Comparison of ENCODE assay signal across 27 mouse cellular contexts in the genomic region with DNA sequence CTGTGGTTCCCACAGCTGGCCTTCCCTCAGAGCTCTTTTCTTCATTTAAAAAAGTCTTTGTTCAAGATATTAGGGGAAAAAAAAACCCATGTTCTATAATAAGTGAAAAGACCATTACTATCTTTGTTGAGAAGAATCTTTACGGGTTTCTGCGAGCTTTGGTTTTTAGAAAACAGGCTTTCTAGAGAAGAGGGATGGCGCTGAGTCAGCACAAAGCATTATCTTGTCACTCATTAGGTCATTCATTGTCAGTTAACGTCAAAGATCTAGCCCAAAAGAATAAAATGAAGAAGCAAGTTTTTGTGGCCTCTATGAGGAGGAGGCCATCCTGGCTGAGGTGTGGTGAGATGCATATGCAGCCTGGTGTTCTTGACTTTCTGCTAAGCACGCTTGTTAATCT.
"Had no signal": no experiment of that assay in that cellular context is flagged by ENCODE, and none has a peak within 500 bp of the region (broad histone marks: within the 10 kb centered on the region; RNA-seq: fewer than 3 reads in every experiment).

No protein-coding gene starts in this region.

- H3K27ac ChIP-seq: gastrocnemius, adult 2 months; heart, embryonic 13.5 days; heart, embryonic 15.5 days; hindbrain, embryonic 13.5 days; hindbrain, embryonic 15.5 days; hindbrain, postnatal 0 days; kidney, embryonic 15.5 days; kidney, postnatal 0 days; limb, embryonic 13.5 days; limb, embryonic 15.5 days; liver, embryonic 13.5 days; liver, embryonic 15.5 days had no signal

- H3K36me3 ChIP-seq: heart, embryonic 15.5 days; hindbrain, embryonic 13.5 days; hindbrain, embryonic 15.5 days; kidney, embryonic 15.5 days; limb, embryonic 13.5 days; limb, embryonic 15.5 days had no signal

- H3K4me3 ChIP-seq: gastrocnemius, adult 2 months; heart, embryonic 13.5 days; heart, embryonic 15.5 days; hindbrain, embryonic 13.5 days; hindbrain, embryonic 15.5 days; kidney, embryonic 15.5 days; limb, embryonic 13.5 days; limb, embryonic 15.5 days; liver, embryonic 13.5 days; liver, embryonic 15.5 days had no signal

- H3K9me3 ChIP-seq: heart, embryonic 13.5 days; heart, embryonic 15.5 days; hindbrain, embryonic 13.5 days; hindbrain, embryonic 15.5 days; kidney, embryonic 15.5 days; limb, embryonic 13.5 days; limb, embryonic 15.5 days; liver, embryonic 13.5 days; liver, embryonic 15.5 days had no signal

- H3K27me3 ChIP-seq: heart, embryonic 13.5 days; heart, embryonic 15.5 days; hindbrain, embryonic 13.5 days; hindbrain, embryonic 15.5 days; kidney, embryonic 15.5 days; limb, embryonic 13.5 days; limb, embryonic 15.5 days; liver, embryonic 13.5 days; liver, embryonic 15.5 days had no signal

- H3K4me2 ChIP-seq: heart, embryonic 11.5 days; heart, embryonic 13.5 days; heart, embryonic 15.5 days; hindbrain, embryonic 13.5 days; hindbrain, embryonic 15.5 days; kidney, embryonic 15.5 days; limb, embryonic 13.5 days; limb, embryonic 15.5 days; liver, embryonic 13.5 days; liver, embryonic 15.5 days had no signal

- DNase-seq: gastrocnemius, adult 2 months; gastrocnemius, postnatal 10 days; gastrocnemius, postnatal 25 days; heart, adult 18-20 months; heart, postnatal 14 days; heart, postnatal 36 days; kidney, adult 11 months; kidney, adult 2 months; kidney, adult 9 months; kidney, postnatal 14 days; kidney, postnatal 36 days; layer of hippocampus, adult 9-11 months; layer of hippocampus, postnatal 36 days; left cerebral cortex, postnatal 4 days; liver, embryonic 13.5 days had no signal

- H3K9ac ChIP-seq: heart, embryonic 13.5 days; heart, embryonic 15.5 days; hindbrain, embryonic 13.5 days; hindbrain, embryonic 15.5 days; kidney, embryonic 15.5 days; limb, embryonic 13.5 days; limb, embryonic 15.5 days; liver, embryonic 13.5 days; liver, embryonic 15.5 days had no signal

- ATAC-seq: hindbrain, postnatal 0 days; intestine, embryonic 16.5 days had no signal
